Mouse (Mus musculus): ENCODE measurements around the gene Gng12.
A peak's percentile ranks its signal among the peaks of the same experiment; 100 is the strongest.
"Not testable (repeated sequence)": the region's sequence is repeated elsewhere in the genome, so short reads cannot be mapped to it uniquely, and the experiment has no call there.

Gng12 gene

GRCm38 (mm10) chr6:66896119-66896920 lies at the start of gene Gng12:
TSS of gene Gng12 (plus strand) at chr6:66896397.
- peak; percentile 77 for DNase-seq (ENCODE audit: low read depth, low spot score)

- peak; percentile 96 for DNase-seq (ENCODE audit: low read depth, low spot score)
Measured at GRCm38 (mm10) chr6:66848936-66849335, 47.3 kb upstream of the Gng12 start.

DNA sequence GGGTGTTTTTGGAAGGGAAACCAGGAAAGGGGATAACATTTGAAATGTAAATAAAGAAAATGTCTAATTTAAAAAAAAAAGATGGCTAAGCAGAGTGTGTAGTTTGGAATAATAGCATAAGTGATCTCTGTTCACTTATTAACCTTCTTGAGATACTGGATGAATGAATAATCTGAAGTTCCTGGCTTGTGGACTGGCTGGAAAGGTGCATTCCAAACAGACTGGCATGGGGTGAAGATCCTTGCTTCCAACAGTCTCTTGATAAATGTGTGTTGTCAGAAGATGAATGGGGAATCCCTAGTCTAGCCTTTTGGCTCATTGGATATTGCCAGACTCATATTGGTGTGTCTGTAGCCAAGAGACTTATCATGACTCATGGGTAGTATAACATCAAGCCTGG lies 40.0 kb upstream of the Gng12 start:
- DNase-seq (ENCODE audit: low read depth, low spot score) = peak; percentile 49

DNA sequence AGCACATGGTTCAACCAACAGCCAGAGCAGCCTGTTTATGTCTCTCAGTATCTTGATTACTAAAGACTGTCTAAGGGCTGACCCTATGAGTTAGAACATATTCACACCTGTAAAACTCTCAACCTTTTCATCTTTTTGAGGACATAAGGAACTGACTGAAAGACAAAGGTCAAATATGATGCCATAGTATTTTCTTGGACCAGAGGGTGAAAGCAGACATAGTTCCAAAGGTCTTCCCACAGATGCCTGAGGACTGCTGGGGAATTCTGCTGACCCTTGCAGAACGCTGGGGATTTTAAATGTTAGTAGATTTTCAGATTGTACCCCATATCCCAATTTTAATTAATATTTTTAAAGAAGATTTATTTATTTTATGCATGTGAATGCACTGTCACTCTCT lies 37.8 kb upstream of the Gng12 start:
- DNase-seq (ENCODE audit: low read depth, low spot score) = no peak

- no peak for DNase-seq (ENCODE audit: low read depth, low spot score)
Measured at GRCm38 (mm10) chr6:66859391-66859790, 36.8 kb upstream of the Gng12 start.

GRCm38 (mm10) chr6:66864463-66864862 lies 31.7 kb upstream of the Gng12 start:
- peak; percentile 52 for DNase-seq (ENCODE audit: low read depth, low spot score)

DNA sequence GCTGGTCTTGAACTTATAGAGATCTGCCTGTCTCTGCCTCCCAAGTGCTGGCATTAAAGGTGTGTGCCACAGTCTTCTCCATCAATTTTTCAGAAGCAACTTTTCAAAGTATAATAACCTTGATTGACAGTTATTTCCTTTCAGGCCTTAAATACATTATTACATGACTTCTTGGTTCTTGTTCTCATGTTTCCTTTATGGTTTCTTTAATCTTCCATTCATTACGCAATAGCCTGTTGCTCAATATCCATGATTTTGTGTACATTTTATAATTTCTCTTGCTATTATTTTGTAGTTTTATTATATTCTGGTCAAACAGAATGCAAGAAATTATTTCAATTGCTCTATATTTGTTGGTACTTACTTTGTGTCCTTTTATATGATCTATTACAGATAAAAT lies 29.9 kb upstream of the Gng12 start:
- DNase-seq (ENCODE audit: low read depth, low spot score) = no peak

- not testable (repeated sequence) for DNase-seq (ENCODE audit: low read depth, low spot score)
Measured at GRCm38 (mm10) chr6:66877048-66877447, 19.1 kb upstream of the Gng12 start.

DNA sequence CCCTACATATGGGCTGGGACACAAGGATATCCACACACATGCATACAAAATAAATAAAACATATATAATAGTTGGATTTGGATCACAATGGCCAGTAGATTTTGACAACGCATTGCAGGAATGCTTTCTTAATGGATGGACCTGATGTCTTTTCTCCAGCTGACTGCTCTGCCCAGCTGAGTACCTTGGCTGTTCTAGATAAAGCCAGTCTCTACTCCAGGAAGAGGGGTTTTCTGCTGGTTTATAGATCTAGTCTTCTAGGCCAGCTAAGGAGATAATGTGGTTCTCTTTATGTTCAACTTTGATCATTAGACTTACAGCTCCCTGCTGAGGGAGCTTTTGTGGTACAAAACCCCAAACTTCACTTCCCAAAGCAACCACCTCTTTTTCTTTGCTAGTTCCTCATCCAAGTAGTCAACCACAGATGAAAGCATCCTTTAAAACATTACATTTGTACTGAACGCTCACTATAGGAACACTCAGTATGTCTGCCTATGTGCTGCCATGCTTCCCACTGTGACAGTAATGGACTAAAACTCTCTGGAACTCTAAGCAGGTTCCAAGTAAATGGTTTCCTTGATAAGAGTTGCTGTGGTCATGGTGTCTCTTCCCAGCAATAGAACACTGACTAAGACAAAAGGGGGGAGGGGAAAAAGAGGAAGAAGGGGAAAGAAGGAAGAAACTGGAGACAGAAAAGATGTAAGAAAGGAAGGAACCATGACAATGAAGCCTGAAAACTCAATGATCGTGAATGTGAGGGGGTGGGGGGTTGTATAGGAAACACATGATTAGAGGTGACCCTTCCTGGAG lies 5.6 kb upstream of the Gng12 start:
- no peak for DNase-seq (ENCODE audit: low read depth, low spot score)

DNA sequence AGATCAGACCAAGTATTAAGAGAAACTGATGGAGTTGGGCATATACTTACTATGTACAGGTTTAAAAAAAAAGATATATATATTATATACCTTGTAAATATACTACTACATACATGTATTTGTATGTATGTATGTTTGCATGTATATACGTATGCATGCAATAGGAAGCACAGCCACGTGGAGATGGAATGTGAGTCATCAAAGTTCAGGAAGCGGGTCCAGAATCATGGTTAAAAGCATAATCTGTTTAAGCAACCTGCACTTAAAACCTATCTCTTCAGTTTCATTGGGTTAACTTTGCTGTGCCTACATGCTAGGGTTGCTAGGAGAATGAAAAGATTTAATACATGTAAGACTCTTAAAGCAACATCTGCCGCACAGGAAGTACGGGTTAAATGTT lies 2.2 kb upstream of the Gng12 start:
- no peak for DNase-seq (ENCODE audit: low read depth, low spot score)

GRCm38 (mm10) chr6:66894999-66895398 lies 1.2 kb upstream of the Gng12 start:
- DNase-seq (ENCODE audit: low read depth, low spot score) = no peak

GRCm38 (mm10) chr6:66896921-66897645 lies 886 bp downstream of the Gng12 start:
- peak; percentile 66 for DNase-seq (ENCODE audit: low read depth, low spot score)

GRCm38 (mm10) chr6:66897994-66898393 lies 1.8 kb downstream of the Gng12 start:
- peak; percentile 29 for DNase-seq (ENCODE audit: low read depth, low spot score)

DNA sequence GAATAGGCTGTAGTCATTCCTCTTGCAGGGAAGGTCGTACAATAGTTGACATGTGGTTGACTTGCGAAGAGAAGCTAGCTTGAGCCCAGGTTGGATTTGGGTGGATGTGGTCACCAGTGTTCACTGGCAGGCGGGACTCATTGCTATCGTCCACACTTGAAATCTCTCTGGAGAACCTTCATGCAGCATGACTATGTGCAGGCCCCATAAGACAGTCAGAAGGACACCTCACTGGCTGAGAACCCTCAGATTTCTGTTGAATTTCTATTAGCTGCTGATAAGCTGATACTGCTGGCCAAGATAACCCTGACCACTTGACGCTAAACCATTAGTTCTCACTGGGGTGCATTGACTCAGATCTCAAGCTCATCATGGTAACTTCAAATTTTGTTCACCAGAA lies 5.7 kb downstream of the Gng12 start:
- DNase-seq (ENCODE audit: low read depth, low spot score) = no peak

GRCm38 (mm10) chr6:66903206-66903605 lies 7.0 kb downstream of the Gng12 start:
- no peak for DNase-seq (ENCODE audit: low read depth, low spot score)

DNA sequence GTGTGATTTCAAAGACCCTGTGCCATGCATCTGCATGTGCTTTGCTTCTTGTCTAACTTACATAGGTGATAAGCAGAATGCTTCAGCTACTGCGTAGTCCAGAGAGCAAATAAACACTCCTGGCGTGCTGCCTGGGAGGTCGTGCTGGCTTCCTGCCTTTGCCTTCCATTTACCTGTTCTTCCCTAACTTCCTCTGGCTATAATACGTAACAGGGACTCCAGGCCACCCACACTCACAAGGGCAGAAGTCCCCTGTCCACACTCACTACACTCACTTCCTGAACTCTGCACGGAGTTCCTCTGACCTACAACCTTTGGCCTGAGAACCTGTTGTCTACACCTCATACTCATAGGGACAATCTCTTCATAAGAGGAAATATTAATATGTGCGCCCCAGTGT lies 7.5 kb downstream of the Gng12 start:
- no peak for DNase-seq (ENCODE audit: low read depth, low spot score)

GRCm38 (mm10) chr6:66906244-66906643 lies 10.0 kb downstream of the Gng12 start:
- no peak for DNase-seq (ENCODE audit: low read depth, low spot score)

DNA sequence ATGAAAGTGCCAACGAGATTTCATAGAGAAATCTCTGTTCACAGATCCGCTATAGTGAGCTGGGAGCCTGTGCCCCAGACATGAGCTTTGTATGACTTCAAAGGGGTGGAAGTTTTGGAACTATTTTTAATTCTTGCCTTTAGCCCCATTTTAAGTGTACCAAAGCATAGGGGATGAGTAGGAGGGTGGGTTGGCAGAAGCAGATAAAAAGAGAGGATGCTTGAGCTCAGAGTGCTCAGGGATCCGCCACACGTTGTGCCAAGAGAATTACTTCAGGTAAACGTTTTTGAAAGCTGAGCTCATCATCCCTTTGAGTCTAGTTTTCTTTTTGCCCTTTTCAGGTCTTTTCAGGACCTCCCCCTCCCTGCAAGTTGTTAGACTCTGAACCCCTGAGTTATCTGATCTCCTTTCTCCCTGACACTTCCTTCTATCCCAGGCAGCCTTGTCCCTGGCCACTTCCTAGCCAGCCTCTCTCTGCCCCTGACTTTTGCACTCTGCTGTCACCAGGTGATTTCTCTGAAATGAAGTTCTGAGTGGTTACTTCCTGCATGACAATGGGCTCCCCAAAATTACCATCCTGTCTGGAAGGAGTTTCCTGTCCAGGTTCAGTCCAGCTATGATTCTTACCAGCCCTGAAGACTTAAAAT lies 12.3 kb downstream of the Gng12 start:
- no peak for DNase-seq (ENCODE audit: low read depth, low spot score)

DNA sequence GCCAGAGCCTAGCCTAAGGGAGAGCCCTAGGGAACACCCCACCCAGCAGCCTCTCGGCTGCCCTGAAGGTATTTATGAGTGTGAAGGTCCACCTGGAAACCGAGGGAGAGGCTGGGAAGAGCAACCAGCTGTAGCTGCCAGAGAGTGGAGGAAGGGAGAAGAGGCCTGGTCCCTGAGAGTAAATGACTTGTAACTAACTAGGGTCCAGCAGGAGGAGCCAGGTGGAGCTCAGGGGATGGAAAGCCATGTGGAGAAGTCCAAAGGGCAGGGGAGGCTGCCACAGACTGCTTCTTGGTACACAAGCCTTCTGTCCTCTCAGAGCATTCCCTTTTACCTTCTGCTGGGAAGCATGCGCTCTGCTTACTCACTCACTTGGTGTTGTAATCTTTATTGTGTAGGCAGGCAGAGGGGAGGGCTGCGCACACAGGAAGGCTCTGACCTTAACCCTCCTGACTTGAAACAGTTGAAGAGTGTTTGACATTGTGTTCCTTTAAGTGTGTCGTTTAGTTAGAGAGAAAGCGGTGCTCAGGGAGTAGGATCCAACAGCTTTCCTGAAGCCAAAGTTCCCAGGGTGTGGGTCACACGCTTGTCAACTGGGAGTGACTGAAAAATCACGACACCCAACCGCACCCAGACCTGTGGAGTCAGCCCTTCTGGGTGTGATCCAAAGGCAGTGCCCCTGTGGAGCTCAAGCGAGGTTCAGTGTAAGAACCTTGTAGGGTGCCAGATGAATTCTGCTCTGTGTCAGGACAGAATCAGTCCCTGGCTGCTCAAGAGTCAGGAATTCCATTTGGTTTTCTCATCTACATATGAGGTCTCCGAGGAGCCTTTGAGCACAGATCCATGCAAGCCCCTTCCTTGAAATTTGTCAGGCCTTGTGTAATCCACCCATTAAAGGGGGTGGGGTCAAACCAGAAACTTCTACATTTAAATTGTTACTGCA lies 14.6 kb downstream of the Gng12 start:
- peak; percentile 84 for DNase-seq (ENCODE audit: low read depth, low spot score)

- DNase-seq (ENCODE audit: low read depth, low spot score) = peak; percentile 58
Measured at GRCm38 (mm10) chr6:66913355-66913754, 17.2 kb downstream of the Gng12 start.

- no peak for DNase-seq (ENCODE audit: low read depth, low spot score)
Measured at GRCm38 (mm10) chr6:66915592-66915991, 19.4 kb downstream of the Gng12 start.

All from 3T3-L1 (cell line).